Mouse (Mus musculus): ENCODE measurements around the gene Atp6v0e2. TPM values are rescaled to one million over a fixed set of nuclear protein-coding genes. Genes with fewer than 3 reads are reported as not detected.

Atp6v0e2 gene
- polyA plus RNA-seq, 1 experiment, result 2.2 TPM

GRCm38 (mm10) chr6:48542631-48543030 lies 5.2 kb downstream of the Atp6v0e2 start:
- WGBS, result 81% methylated on average over 3 of the region's 3 CpGs
- no peaks in the 10 kb centered on the region; the same call in 1 of the 2 replicates for H3K4me1 ChIP-seq (ENCODE audit: control insufficient read depth, insufficient read depth, low read length)
- no peak overlapping the region for H3K4me3 ChIP-seq (replicated peaks; ENCODE audit: control insufficient read depth, low read depth, low read length)
- TF ChIP-seq POLR2A (IDR thresholded peaks at IDR 0.05; ENCODE audit: borderline replicate concordance, control insufficient read depth, low read depth, low read length), result no peak
- TF ChIP-seq CTCF (IDR thresholded peaks at IDR 0.05; ENCODE audit: control insufficient read depth, insufficient read depth, low read length), result no peak
- H3K27ac ChIP-seq (ENCODE audit: control insufficient read depth, insufficient read depth, low read depth, low read length, poor library complexity), result no peak overlapping the region

GRCm38 (mm10) chr6:48545251-48545650 lies 7.8 kb downstream of the Atp6v0e2 start:
- 77% methylated on average over 5 of the region's 5 CpGs for WGBS
- Histone ChIP-seq H3K4me3 (replicated peaks; ENCODE audit: control insufficient read depth, low read depth, low read length) (no peak overlapping the region), H3K27ac (ENCODE audit: control insufficient read depth, insufficient read depth, low read depth, low read length, poor library complexity) (no peak overlapping the region), H3K4me1 (ENCODE audit: control insufficient read depth, insufficient read depth, low read length) (no peaks in the 10 kb centered on the region; the same call in 1 of the 2 replicates)
- TF ChIP-seq CTCF (IDR thresholded peaks at IDR 0.05; ENCODE audit: control insufficient read depth, insufficient read depth, low read length) (no peak), POLR2A (IDR thresholded peaks at IDR 0.05; ENCODE audit: borderline replicate concordance, control insufficient read depth, low read depth, low read length) (no peak)

GRCm38 (mm10) chr6:48546271-48546670 lies 8.9 kb downstream of the Atp6v0e2 start:
- H3K4me3 ChIP-seq (replicated peaks; ENCODE audit: control insufficient read depth, low read depth, low read length), result no peak overlapping the region
- 6% methylated on average over 1 of the region's 1 CpGs for WGBS
- H3K4me1 ChIP-seq (ENCODE audit: control insufficient read depth, insufficient read depth, low read length), result no peaks in the 10 kb centered on the region; the same call in 1 of the 2 replicates
- no peak overlapping the region for H3K27ac ChIP-seq (ENCODE audit: control insufficient read depth, insufficient read depth, low read depth, low read length, poor library complexity)
- TF ChIP-seq CTCF (IDR thresholded peaks at IDR 0.05; ENCODE audit: control insufficient read depth, insufficient read depth, low read length) (0 out of 2 replicates have a peak, but pooled peaks have one; percentile 12), POLR2A (IDR thresholded peaks at IDR 0.05; ENCODE audit: borderline replicate concordance, control insufficient read depth, low read depth, low read length) (no peak)

GRCm38 (mm10) chr6:48546858-48547257 lies 9.4 kb downstream of the Atp6v0e2 start:
- 73% methylated on average over 4 of the region's 4 CpGs for WGBS
- Histone ChIP-seq H3K4me3 (replicated peaks; ENCODE audit: control insufficient read depth, low read depth, low read length) (no peak overlapping the region), H3K4me1 (ENCODE audit: control insufficient read depth, insufficient read depth, low read length) (no peaks in the 10 kb centered on the region; the same call in 1 of the 2 replicates), H3K27ac (ENCODE audit: control insufficient read depth, insufficient read depth, low read depth, low read length, poor library complexity) (no peak overlapping the region)
- no peak for TF ChIP-seq POLR2A (IDR thresholded peaks at IDR 0.05; ENCODE audit: borderline replicate concordance, control insufficient read depth, low read depth, low read length)
- TF ChIP-seq CTCF (IDR thresholded peaks at IDR 0.05; ENCODE audit: control insufficient read depth, insufficient read depth, low read length), result no peak

GRCm38 (mm10) chr6:48548314-48548713 lies 10.9 kb downstream of the Atp6v0e2 start:
- H3K4me1 ChIP-seq (ENCODE audit: control insufficient read depth, insufficient read depth, low read length), result no peaks in the 10 kb centered on the region
- TF ChIP-seq CTCF (IDR thresholded peaks at IDR 0.05; ENCODE audit: control insufficient read depth, insufficient read depth, low read length), result no peak
- TF ChIP-seq POLR2A (IDR thresholded peaks at IDR 0.05; ENCODE audit: borderline replicate concordance, control insufficient read depth, low read depth, low read length), result no peak
- WGBS, result 80% methylated on average over 6 of the region's 6 CpGs
- no peak overlapping the region for H3K27ac ChIP-seq (ENCODE audit: control insufficient read depth, insufficient read depth, low read depth, low read length, poor library complexity)
- H3K4me3 ChIP-seq (replicated peaks; ENCODE audit: control insufficient read depth, low read depth, low read length), result no peak overlapping the region

- TF ChIP-seq CTCF (IDR thresholded peaks at IDR 0.05; ENCODE audit: control insufficient read depth, insufficient read depth, low read length) (no peak), POLR2A (IDR thresholded peaks at IDR 0.05; ENCODE audit: borderline replicate concordance, control insufficient read depth, low read depth, low read length) (no peak)
- whole genome bisulfite sequencing, result 80% methylated on average over 4 of the region's 4 CpGs
- no peaks in the 10 kb centered on the region for H3K4me1 ChIP-seq (ENCODE audit: control insufficient read depth, insufficient read depth, low read length)
- no peak overlapping the region for H3K27ac ChIP-seq (ENCODE audit: control insufficient read depth, insufficient read depth, low read depth, low read length, poor library complexity)
- no peak overlapping the region for H3K4me3 ChIP-seq (replicated peaks; ENCODE audit: control insufficient read depth, low read depth, low read length)
Measured at GRCm38 (mm10) chr6:48552918-48553317, 15.5 kb downstream of the Atp6v0e2 start.

- 92% methylated on average over 4 of the region's 4 CpGs for WGBS
- TF ChIP-seq CTCF (IDR thresholded peaks at IDR 0.05; ENCODE audit: control insufficient read depth, insufficient read depth, low read length) (no peak), POLR2A (IDR thresholded peaks at IDR 0.05; ENCODE audit: borderline replicate concordance, control insufficient read depth, low read depth, low read length) (no peak)
Measured at GRCm38 (mm10) chr6:48553819-48554218, 16.4 kb downstream of the Atp6v0e2 start.

GRCm38 (mm10) chr6:48554280-48555103 lies 17.1 kb downstream of the Atp6v0e2 start, which contains the start of gene Lrrc61:
Lrrc61 (plus strand) TSS chr6:48554796.
- Histone ChIP-seq H3K27ac (ENCODE audit: control insufficient read depth, insufficient read depth, low read depth, low read length, poor library complexity) (peak within 1 kb of the TSS; percentile 92), H3K4me1 (ENCODE audit: control insufficient read depth, insufficient read depth, low read length) (no peaks in the 10 kb centered on the region), H3K4me3 (replicated peaks; ENCODE audit: control insufficient read depth, low read depth, low read length) (peak within 1 kb of the TSS; percentile 90)
- WGBS, result under 1% methylated on average over 39 of the region's 39 CpGs
- TF ChIP-seq CTCF (IDR thresholded peaks at IDR 0.05; ENCODE audit: control insufficient read depth, insufficient read depth, low read length) (no peak), POLR2A (IDR thresholded peaks at IDR 0.05; ENCODE audit: borderline replicate concordance, control insufficient read depth, low read depth, low read length) (peak; percentile 57; the same call in 1 of the 2 replicates)

More at GRCm38 (mm10) chr6:48553819-48554218, 16.4 kb downstream of the Atp6v0e2 start:
- Histone ChIP-seq H3K27ac (ENCODE audit: control insufficient read depth, insufficient read depth, low read depth, low read length, poor library complexity) (peak overlapping the region; percentile 92; the same call in 1 of the 2 replicates), H3K4me3 (replicated peaks; ENCODE audit: control insufficient read depth, low read depth, low read length) (no peak overlapping the region), H3K4me1 (ENCODE audit: control insufficient read depth, insufficient read depth, low read length) (no peaks in the 10 kb centered on the region)
